Mouse (Mus musculus) urinary bladder, postnatal 10 days (tissue): ENCODE measurements around the gene Fnbp1.

Experiments used
- DNase-seq: peaks from one replicate; pipeline ENCODE4 v3.0.0; 2022; ENCODE audit warnings: low spot score

Fnbp1 gene

GRCm38 (mm10) chr2:31096119-31096518, 45.7 kb downstream of the Fnbp1 start:
- no peak for DNase-seq

GRCm38 (mm10) chr2:31094565-31094964, 47.2 kb downstream of the Fnbp1 start:
- DNase-seq = no peak

- no peak for DNase-seq
Measured at GRCm38 (mm10) chr2:31092939-31093338, 48.9 kb downstream of the Fnbp1 start.

GRCm38 (mm10) chr2:31091182-31091581, 50.6 kb downstream of the Fnbp1 start:
- no peak for DNase-seq

GRCm38 (mm10) chr2:31089607-31090006, 52.2 kb downstream of the Fnbp1 start:
- no peak for DNase-seq

GRCm38 (mm10) chr2:31088871-31089270, 52.9 kb downstream of the Fnbp1 start:
- no peak for DNase-seq

GRCm38 (mm10) chr2:31087663-31088661, 53.8 kb downstream of the Fnbp1 start:
- DNase-seq = no peak

GRCm38 (mm10) chr2:31087085-31087484, 54.7 kb downstream of the Fnbp1 start:
- DNase-seq = no peak

GRCm38 (mm10) chr2:31086543-31086942, 55.3 kb downstream of the Fnbp1 start:
- no peak for DNase-seq

- no peak for DNase-seq
Measured at GRCm38 (mm10) chr2:31084169-31084850, 57.5 kb downstream of the Fnbp1 start.

- DNase-seq = no peak
Measured at GRCm38 (mm10) chr2:31083372-31083771, 58.4 kb downstream of the Fnbp1 start.

- DNase-seq = no peak
Measured at GRCm38 (mm10) chr2:31082639-31083038, 59.2 kb downstream of the Fnbp1 start.

GRCm38 (mm10) chr2:31081349-31081748, 60.5 kb downstream of the Fnbp1 start:
- DNase-seq = no peak

GRCm38 (mm10) chr2:31079117-31079516, 62.7 kb downstream of the Fnbp1 start:
- DNase-seq = no peak

- no peak for DNase-seq
Measured at GRCm38 (mm10) chr2:31077574-31077973, 64.2 kb downstream of the Fnbp1 start.

GRCm38 (mm10) chr2:31076351-31077140, 65.3 kb downstream of the Fnbp1 start:
- DNase-seq = no peak

GRCm38 (mm10) chr2:31075836-31076235, 66.0 kb downstream of the Fnbp1 start:
- no peak for DNase-seq

- no peak for DNase-seq
Measured at GRCm38 (mm10) chr2:31075168-31075567, 66.6 kb downstream of the Fnbp1 start.

- no peak for DNase-seq
Measured at GRCm38 (mm10) chr2:31069506-31069905, 72.3 kb downstream of the Fnbp1 start.

- DNase-seq = no peak
Measured at GRCm38 (mm10) chr2:31069114-31069445, 72.7 kb downstream of the Fnbp1 start.

- no peak for DNase-seq
Measured at GRCm38 (mm10) chr2:31068246-31069113, 73.3 kb downstream of the Fnbp1 start.
